Mouse (Mus musculus): ENCODE results near the gene Dennd2a.

Gene Dennd2a

DNA sequence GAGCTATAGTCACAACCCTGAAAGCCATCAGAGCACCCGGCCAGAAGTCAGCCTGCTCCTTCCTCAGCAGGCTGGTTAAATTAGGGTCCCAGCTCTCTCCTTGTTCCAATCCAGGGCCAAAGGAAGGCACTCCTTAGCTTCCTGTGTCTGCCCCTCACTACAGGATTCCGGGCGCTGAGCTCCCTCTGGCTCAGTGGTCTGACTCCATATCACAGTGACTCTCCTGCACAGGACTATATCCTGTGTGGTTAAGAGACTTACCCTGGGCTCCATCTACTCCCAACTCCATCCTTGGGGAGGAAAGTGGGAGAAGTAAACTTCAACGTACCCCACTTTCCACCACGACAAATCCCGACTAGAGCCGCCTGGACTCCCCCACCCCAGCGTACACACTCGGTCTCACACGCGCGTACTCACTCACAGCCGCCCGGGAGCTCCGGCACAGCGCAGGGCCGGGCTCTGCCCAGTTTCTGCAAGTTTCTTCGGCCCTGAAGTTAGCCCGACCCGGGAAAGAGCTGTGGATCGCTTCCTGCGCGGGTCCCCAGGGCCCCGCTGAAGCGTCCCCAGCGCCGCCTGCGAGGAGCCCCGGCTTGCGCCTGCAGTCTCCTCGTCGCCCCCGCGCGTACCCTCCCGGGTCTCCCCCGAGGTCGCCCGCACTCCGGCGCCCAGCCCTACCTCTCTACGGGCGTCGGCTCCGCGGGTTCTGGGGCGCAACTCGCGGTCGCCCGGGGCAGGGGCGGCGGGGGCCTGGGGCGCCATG, 587 bp downstream of the Dennd2a start:
- no peak for DNase-seq (ENCODE audit: low read depth, low spot score)

DNA sequence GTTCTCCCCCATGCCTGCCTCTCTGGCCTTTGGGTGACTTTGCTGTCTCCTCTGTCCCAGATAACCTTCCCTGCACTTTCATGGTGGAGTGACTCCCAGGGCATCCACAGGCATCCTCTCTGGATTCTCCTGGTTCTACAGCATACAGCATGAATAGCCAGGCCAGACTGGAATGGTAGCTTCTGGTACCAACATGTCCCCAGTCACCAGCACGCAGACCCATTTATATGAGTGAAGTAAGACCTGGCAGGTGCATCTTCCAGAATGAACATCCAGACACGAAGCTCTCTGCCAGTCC, 2.1 kb downstream of the Dennd2a start:
- no peak for DNase-seq (ENCODE audit: low read depth, low spot score)

DNA sequence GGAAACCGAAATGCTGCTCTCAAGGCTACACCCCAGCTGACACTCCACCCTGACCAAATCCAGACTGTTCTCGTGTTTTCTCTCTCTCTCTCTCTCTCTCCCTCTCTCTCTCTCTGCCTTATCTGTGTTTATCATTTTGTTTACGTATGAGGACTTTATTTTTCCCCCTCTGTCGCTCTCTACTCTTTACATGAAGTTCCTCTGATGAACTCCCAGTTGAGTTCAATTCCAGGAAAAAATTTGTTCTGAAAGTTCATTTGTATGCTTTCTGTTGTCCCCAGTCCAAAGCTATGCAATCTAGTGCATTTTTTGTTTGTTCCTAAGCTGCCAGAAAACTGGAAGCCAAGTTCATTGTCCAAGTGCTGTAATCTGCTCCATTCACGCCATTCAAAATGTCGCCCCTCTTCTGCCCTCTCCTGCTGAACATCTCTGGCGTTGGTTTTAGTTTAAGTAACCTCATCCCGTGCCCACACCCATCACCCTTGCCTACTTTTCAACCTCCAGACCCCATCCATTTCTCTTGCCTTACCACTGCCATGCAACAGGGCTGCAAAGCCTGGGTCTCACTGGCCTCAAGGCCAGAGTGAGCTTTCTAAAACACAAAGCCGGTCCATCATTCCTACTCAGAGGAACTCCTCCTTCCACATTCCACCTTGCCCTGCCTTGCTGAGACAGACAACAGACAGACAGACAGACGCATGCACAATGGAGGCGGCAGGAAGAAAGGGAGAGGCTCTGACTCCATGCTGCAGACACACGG, 2.6 kb downstream of the Dennd2a start:
- DNase-seq (ENCODE audit: low read depth, low spot score) = no peak

DNA sequence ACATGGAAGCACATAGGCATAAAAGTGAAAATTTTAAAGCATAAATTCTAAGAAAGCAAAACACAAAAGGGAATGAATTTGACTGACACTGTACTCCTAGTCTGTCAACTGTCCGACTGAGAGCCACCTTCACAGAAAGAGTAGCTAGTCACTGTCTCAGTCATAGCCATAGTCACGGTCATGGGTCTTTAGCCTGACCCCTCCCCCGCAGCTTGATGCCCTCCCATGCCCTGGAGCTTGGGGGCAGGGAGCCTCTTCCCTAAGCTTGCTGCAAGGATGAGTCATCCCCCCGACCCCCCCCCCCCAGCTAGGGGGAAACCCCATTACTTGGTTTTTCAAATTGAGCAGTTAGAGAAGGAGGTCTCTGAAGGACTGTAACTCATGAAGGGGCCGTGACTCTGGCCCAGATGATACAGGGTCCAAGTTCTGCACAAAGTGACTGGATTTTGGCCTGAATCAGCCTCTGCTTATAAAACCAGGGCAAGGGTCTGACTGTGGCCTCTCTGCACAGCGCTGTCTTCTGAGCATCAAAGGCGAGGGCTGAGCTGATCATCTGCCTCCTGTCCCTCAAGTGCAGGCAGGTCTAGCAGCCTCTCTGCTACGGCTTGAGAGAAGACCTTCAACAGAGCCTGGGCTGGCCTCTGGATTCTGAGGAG, 5.6 kb downstream of the Dennd2a start:
- no peak for DNase-seq (ENCODE audit: low read depth, low spot score)

DNA sequence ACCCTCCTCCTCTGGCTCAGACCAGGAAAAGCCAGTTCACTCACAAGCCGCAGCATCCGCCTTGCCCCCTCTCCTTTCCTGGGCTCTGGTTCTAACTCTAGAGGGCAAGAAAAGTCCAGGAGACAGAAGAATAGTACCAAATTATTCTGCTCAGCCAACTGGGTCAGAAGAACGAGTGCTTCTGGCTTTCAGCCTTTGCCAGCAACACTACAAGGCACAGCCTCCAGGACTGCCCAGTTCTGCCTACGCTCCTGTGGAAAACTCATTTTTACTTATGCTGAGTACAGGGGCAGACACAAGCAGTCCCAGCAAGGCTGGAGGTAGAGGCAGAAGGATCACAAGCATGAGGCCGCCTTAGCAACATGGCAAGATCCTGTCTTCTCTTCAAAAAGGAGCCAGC, 9.6 kb downstream of the Dennd2a start:
- no peak for DNase-seq (ENCODE audit: low read depth, low spot score)

DNA sequence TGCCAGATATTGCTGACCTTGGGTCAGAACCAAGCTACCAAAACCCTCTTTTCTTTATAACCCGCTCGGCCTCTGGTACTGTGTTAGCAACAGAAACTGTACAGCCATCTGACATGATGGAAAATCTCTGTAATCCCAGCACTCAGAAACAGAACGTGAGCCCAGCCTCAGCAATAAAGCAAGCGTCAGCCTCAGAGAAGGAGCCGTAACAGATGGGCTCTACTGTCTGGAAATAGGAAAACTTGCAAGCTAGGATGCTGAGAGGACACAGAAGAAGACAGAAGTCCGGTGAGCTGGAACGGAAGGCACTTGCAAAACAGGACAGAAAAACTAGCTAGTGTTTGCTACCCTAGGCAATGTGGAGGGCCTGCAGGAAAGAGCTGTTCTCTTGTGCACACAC, 12.2 kb downstream of the Dennd2a start:
- DNase-seq (ENCODE audit: low read depth, low spot score) = no peak

DNA sequence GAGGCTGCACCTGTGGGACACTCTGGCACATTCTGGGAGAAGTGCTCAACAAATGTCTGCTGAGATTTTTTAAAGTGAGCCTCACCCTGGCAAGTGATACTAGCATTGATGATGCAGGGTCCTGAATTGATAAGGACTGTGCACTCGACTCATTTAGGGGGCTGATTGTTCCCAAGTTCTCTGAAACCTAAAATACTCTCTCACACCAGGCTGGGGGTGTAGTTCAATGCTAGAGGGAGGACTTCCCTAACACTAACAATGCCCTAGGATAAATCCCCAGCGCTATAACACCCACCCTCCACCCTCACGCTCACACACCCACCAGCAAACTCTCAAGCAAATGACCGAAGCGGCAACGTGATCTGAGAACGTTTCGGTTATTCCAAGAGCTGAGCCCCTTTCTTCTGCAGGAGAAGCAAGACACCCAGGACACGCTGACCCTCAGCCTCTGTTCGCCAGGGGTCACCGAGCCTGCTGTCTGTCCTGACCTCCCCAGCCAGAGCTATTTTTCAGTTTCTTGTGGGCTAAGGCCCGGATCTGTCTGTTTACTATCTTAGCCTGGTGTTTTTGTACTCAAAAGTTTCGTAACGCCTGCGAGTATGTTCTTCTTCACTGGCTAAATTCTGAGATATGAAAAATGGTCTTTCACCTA, 13.8 kb downstream of the Dennd2a start:
- no peak for DNase-seq (ENCODE audit: low read depth, low spot score)

DNA sequence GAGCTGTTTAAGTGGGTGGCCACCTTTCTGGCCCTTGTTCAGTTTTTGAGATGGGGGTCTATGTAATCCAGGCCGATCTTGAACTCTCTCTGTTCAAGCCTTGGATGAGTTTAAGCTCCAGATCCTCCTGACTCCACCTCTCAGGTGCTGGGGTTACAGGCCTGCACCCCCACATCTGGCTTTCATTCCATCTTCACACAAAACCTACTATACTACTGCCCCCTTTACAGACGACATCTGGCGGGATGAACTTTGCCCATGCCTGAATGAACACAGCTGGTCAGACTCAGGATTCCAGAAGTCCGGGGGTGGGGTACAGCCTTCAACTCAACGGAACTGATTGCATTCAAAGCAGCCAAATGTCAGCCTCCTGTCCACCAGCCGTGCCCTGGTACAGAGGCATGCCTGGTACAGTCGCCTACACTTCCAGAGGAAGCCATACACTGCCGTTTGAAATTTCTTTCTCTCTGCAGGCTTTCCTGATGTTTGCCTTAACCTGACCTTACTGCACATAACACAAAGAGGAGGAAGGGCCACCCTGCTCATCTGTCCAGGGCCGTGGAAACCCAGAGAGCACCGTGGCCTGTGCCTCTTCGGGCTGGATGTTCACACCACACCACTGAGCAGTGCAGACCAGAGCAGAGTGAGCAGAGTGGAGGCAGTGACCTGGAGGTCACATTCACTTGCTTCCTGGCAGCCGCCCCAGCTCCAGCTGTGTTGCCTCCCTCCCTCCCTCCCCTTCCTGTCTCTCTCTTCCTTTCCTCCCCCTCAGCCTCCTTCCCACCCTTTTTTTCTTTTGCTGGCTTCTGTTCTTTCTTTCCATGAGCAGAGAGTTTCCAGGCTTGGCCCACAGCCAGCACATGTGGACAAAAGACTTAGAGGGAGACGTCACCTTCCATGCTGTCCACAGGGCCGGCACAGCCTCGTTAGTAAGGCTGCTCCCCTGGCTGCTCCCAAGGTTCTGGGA, 14.8 kb downstream of the Dennd2a start:
- DNase-seq (ENCODE audit: low read depth, low spot score) = no peak

DNA sequence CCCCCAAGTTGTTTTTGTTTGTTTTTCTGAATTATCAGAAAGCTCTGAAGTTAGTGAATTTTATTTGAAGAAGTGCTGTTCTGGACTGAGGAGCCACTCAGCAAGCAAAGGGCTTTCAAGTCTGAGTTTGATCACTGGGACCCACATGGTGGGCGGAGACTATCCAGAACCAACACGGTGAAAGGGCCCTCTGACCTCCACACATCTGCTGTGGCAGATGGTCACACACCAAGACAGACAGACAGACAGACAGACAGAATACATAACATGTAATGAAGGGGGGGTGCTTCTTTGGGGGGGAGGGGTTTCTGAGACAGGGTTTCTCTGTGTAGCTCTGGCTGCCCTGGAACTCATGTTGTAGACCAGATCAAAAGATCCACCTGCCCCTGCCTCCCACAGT, 17.1 kb downstream of the Dennd2a start:
- DNase-seq (ENCODE audit: low read depth, low spot score) = no peak

DNA sequence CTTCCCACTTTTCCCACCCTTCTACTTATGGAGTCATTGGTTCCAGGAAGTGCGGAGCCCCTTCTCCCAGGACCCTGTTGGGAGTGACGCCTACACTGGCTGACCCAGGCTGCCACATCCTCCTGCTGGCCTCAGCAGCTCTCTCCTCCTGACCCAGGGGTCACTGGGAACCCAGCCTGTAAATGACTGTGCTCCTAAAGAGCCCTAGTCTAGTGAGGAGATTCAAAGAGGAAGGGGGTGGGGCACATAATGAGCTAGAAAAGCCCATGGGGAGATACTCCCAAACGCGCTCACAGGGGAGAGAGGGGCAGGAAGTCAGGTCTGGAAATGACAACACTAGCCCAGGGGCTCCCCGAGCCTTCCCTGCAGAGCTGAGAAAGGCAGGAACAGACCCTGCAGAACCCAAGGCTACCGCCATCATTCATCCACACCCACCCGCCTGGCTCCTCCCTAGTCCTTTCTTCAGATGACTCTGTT, 17.9 kb downstream of the Dennd2a start:
- no peak for DNase-seq (ENCODE audit: low read depth, low spot score)

DNA sequence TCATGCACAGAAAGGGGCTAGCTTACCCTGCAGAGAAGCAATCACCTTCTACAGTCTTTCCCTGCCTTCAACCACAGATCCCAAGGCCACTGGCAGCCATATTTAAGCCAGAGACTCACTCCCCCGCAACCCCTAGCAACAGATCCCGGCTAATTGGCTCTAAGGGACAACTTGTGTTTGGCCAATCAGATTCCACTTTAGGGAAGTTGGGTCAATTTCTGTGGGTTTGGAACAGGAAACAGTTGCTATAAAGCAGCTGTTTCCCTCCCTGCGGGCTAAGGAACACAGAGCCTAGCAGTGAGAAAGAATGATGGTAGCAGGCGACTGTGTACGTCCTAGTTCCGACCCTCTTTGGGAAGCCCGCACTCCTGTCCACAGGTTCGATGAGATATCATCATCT, 19.4 kb downstream of the Dennd2a start:
- DNase-seq (ENCODE audit: low read depth, low spot score) = no peak

DNA sequence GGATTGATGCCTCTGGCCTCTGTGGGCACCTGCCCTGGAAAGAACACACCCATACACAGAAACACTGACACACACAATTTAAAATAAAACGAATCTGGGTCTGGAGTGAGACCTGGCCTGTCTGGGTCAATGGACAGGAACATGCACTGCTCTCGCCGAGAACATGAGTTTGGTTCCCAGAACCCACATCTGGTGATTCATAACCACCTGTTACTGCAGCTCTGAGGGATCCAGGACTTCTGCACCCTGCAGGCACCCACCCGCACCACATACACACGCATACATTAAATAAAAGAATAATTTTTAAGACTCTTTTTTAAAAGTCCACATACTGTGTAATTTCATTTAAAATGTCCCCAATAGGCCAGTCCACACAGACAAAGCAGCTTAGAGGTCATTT, 20.4 kb downstream of the Dennd2a start:
- DNase-seq (ENCODE audit: low read depth, low spot score) = no peak

DNA sequence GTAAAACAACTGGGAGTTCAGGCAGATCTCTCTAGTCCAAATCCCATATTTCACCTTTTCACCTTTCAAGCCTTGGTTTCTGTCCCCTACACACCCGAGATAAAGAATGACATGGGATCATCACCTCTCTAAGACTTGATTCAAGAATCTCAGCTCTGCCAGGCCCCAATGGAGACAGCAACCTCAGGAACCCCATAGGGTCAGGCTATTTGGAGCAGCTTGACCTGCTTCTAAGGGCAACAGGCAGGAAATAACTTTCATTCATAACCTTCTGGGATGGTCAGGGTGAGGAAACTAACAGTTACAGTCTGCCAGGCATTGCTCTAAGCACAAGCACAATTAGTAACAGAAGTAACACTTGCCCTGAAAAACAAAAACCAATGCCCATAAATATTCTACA, 21.0 kb downstream of the Dennd2a start:
- no peak for DNase-seq (ENCODE audit: low read depth, low spot score)

DNA sequence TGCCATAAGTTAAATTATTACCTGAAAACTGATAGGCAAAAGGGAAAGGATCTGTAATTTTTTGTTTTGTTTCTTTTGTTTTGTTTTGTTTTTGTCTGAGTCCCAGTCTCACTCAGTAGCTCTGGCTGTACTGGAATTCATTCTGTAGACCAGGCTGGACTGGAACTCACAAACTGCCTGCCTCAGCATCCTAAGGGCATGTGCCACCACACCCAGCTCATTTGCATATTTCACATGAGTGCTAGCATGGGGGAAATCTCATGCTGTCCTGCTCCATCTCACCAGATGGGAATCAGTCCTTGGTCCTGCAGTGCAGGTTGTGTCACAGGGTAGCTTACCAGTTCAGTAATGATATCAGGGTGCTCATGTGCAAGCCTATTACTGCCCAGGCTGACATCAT, 22.7 kb downstream of the Dennd2a start:
- DNase-seq (ENCODE audit: low read depth, low spot score) = no peak

DNA sequence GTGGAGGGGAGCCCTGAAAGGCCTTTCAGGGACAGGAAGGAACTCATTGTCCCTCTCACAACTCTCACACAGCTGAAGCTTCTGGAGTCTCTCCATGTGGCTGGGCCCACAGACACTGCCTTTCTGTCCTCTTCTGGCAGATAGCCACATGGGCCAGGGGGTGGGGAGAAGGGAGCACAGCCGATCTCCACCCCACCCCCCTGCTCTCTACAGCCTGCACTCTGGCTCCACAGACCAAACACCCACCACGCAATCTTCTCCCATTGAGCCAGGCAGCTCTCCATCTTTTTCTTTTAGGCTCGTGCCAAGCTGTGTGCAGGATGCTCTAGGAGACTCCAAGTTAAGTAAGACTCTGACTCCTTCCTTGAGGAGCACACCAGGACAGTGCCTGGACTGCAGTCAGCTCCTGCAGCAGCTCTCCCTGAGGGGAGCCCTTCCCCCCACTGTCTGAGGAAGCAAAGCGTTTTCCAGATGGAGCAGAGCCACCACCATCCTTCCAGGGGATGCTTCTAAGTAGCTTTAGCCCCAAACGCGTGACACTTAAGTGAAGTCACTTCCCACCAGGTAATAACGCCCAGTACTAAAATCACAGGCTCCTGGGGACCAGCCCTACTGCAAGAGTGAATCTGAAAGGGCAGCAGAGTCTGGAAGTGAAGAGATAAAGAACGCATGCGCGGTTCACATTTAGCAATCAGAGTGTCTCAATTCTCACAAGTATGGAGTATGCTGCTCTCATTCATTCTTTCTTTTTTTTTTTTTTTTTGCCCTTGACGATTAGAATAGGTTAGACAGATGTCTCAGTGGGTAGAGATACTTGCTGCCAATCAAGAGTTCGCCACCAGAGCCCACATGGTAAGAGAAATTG, 28.8 kb downstream of the Dennd2a start:
- DNase-seq (ENCODE audit: low read depth, low spot score) = no peak

DNA sequence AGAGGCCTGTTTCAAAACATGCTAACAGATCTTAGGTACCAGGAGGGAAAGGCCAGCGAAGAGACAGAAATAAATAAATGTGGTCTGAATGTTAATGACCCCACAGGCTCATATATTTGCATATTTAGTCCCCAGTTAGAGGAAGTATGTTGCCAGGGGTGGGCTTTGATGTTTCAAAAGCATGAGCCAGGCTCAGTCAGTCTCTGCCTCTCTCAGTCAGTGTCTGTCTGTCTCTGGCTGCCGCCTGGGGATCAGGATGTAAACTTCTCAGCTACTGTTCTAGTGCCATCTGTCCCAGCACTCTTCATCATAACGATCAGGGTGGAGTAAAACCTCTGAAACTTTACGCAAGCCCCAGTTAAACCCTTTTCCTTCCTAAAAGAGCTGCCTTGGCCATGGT, 29.9 kb downstream of the Dennd2a start:
- no peak for DNase-seq (ENCODE audit: low read depth, low spot score)

DNA sequence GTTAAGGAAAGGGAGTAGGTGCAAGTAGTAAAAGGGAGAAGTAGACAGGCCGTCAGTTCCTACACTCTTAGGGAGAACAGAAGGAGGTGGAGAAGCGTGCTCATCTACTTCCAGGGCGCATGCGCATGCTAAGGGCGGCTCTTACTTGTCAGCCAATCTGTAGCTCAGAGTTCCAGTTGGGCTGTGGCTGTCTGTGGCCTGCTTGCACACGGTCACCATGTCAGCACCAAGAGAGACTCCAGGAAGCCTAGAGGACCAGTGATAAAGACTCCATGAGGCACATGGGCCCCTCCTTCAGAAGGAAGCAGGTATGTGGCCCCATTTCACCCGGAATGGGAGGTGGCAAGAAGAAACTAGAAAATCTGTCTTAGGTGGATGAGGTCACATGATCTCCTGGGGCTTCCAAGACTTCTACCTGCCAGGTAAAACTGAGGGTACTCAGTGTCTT, 30.3 kb downstream of the Dennd2a start:
- DNase-seq (ENCODE audit: low read depth, low spot score) = no peak

DNA sequence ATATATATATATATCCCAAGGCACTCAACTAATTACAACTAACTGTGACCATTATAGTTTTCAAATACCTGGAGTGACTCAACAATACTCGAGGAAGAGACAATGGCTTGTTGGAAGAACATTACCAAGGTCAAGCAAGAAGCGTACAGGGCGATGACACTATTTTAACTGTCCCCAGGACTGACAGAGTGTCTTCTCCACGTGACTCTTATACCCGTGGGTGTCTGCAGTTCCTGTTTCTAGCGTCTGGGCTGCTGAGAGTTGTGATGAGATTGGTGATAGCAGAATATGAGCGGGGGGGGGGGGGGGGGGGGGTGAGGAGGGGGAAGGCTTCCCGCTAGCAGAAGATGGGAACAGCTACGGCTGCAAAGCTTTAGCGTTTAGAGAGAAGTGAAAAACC, 30.9 kb downstream of the Dennd2a start:
- DNase-seq (ENCODE audit: low read depth, low spot score) = no peak

DNA sequence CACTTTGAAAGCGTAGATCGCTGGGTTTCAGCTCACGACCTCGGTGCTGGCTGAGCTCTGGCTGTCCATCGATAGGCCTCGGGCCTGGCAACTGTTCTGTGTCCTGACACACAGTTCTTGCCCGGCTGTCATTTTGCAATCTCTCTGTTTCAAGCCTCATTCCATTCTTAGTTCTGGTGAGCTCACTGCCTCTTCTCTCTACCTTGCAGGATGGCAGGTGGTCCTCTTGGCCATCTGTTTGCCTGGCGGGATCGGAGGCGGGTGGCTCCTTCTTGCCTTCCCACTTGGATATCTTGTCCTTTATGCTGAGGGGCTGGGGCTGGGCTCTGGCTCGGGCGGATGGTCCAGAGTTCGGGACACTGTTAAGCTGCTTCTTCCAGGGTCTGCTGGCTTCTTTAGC, 34.5 kb downstream of the Dennd2a start:
- no peak for DNase-seq (ENCODE audit: low read depth, low spot score)

DNA sequence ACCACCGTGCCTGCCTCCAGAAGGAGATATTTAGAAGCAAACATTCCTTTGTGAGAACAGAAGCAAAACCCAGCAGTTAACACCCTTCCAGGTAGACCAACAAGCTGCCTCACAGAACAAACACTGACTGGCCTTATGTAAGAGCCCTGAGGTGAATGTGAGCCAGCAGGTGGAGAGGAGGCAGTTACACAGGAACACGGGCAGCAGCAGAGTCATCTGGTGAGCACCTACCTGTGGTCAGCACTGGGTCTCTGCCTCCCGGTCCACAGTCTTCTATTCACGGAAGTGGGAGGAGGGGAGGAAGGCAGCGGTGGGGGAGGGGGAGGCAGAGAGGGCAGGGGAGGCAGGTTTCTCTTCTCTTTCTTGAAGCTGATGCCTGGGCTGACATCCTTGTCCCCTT, 35.2 kb downstream of the Dennd2a start:
- no peak for DNase-seq (ENCODE audit: low read depth, low spot score)
